10 mouse cellular contexts compared by ENCODE assay signal in genomic region chr1:183075121-183075822, GRCm38 (mm10).
DNase-seq lines count a peak whose midpoint lies in the region; ATAC-seq and TF ChIP-seq lines count a peak whose summit lies in the region.
"Had no signal": no experiment of that assay in that cellular context is flagged by ENCODE, and none has a peak within 500 bp of the region (broad histone marks: within the 10 kb centered on the region; RNA-seq: fewer than 3 reads in every experiment).

No protein-coding gene starts in this region.

- DNase-seq in lung, adult 2 months = no peak
- no peak for DNase-seq in liver, postnatal 0 days
- DNase-seq in limb, embryonic 10.5 days (ENCODE audit: low spot score) = no peak
- no peak for DNase-seq in cerebellum, postnatal 25 days
- DNase-seq in MN1 (ENCODE audit: low spot score) = no peak
- DNase-seq: kidney, adult 18-20 months; thymus, postnatal 14 days had no signal

- H3K4me1 ChIP-seq in lung, embryonic 15.5 days = peaks cover 25% of the 10 kb centered on the region
- no peaks in the 10 kb centered on the region for H3K4me1 ChIP-seq in lung, adult 2 months (ENCODE audit: control insufficient read depth, insufficient read depth, low read length)
- H3K4me1 ChIP-seq in hindbrain, embryonic 13.5 days (replicated peaks) = peaks cover 13% of the 10 kb centered on the region
- peaks cover 4% of the 10 kb centered on the region; the same call in 1 of the 2 replicates for H3K4me1 ChIP-seq in liver, postnatal 0 days (ENCODE audit: insufficient read depth)
- peaks cover 11% of the 10 kb centered on the region; the same call in 1 of the 2 replicates for H3K4me1 ChIP-seq in small intestine, adult 2 months (ENCODE audit: control insufficient read depth, insufficient read depth, insufficient read length, low read length)
- H3K4me1 ChIP-seq in limb, embryonic 10.5 days = peaks cover 4% of the 10 kb centered on the region; the same call in 1 of the 2 replicates

- H3K27ac ChIP-seq in lung, embryonic 15.5 days = no peak overlapping the region
- H3K27ac ChIP-seq in hindbrain, embryonic 13.5 days = peak overlapping the region; percentile 64
- H3K27ac ChIP-seq in liver, postnatal 0 days (ENCODE audit: low read depth) = 0 out of 2 replicates have a peak overlapping the region, but pooled peaks have one; percentile 0
- H3K27ac ChIP-seq in small intestine, adult 2 months (ENCODE audit: insufficient read depth, low read depth, low read length) = peak overlapping the region; percentile 20; the same call in 1 of the 2 replicates
- H3K27ac ChIP-seq in limb, embryonic 10.5 days = no peak overlapping the region

- TF ChIP-seq POLR2A in lung, adult 2 months (IDR thresholded peaks at IDR 0.05; ENCODE audit: borderline replicate concordance, extremely low read depth, low read depth, low read length) = no peak
- TF ChIP-seq POLR2A in small intestine, adult 2 months (IDR thresholded peaks at IDR 0.05; ENCODE audit: low read depth, low read length) = no peak

- H3K4me3 ChIP-seq in lung, embryonic 15.5 days = no peak overlapping the region
- H3K4me3 ChIP-seq in lung, adult 2 months (replicated peaks; ENCODE audit: extremely low read depth, low read depth, low read length) = no peak overlapping the region
- H3K4me3 ChIP-seq in hindbrain, embryonic 13.5 days = no peak overlapping the region
- H3K4me3 ChIP-seq in liver, postnatal 0 days (ENCODE audit: low read depth, low read length) = no peak overlapping the region
- H3K4me3 ChIP-seq in small intestine, adult 2 months (ENCODE audit: low read depth, low read length) = no peak overlapping the region
- no peak overlapping the region for H3K4me3 ChIP-seq in limb, embryonic 10.5 days

- TF ChIP-seq EP300 in liver, postnatal 0 days (IDR thresholded peaks at IDR 0.05; ENCODE audit: low read depth) = no peak

- TF ChIP-seq CTCF in lung, adult 2 months (IDR thresholded peaks at IDR 0.05; ENCODE audit: insufficient read depth, low read length) = no peak
- no peak for TF ChIP-seq CTCF in liver, postnatal 0 days (IDR thresholded peaks at IDR 0.05; ENCODE audit: low read depth)
- no peak for TF ChIP-seq CTCF in small intestine, adult 2 months (IDR thresholded peaks at IDR 0.05; ENCODE audit: extremely low read depth, insufficient read length, insufficient replicate concordance, low read depth, low read length)

- H3K27me3 ChIP-seq in lung, embryonic 15.5 days = peaks cover 25% of the 10 kb centered on the region
- no peaks in the 10 kb centered on the region for H3K27me3 ChIP-seq in hindbrain, embryonic 13.5 days
- H3K27me3 ChIP-seq in liver, postnatal 0 days (ENCODE audit: insufficient read depth, low read length) = no peaks in the 10 kb centered on the region
- no peaks in the 10 kb centered on the region for H3K27me3 ChIP-seq in small intestine, adult 2 months (ENCODE audit: control insufficient read depth, insufficient read depth, low read length)
- no peaks in the 10 kb centered on the region for H3K27me3 ChIP-seq in limb, embryonic 10.5 days (ENCODE audit: low read depth, poor library complexity, severe bottlenecking)

- no peaks in the 10 kb centered on the region for H3K36me3 ChIP-seq in lung, embryonic 15.5 days
- H3K36me3 ChIP-seq in hindbrain, embryonic 13.5 days = no peaks in the 10 kb centered on the region
- no peaks in the 10 kb centered on the region for H3K36me3 ChIP-seq in liver, postnatal 0 days (replicated peaks; ENCODE audit: insufficient read depth, low read length)
- no peaks in the 10 kb centered on the region for H3K36me3 ChIP-seq in small intestine, adult 2 months (ENCODE audit: control insufficient read depth, insufficient read depth, low read length)
- no peaks in the 10 kb centered on the region for H3K36me3 ChIP-seq in limb, embryonic 10.5 days

- H3K9me3 ChIP-seq in lung, embryonic 15.5 days = no peaks in the 10 kb centered on the region
- H3K9me3 ChIP-seq in hindbrain, embryonic 13.5 days = no peaks in the 10 kb centered on the region
- H3K9me3 ChIP-seq in liver, postnatal 0 days (ENCODE audit: low read length) = no peaks in the 10 kb centered on the region
- H3K9me3 ChIP-seq in limb, embryonic 10.5 days (replicated peaks) = no peaks in the 10 kb centered on the region

- no peak overlapping the region for H3K4me2 ChIP-seq in lung, embryonic 15.5 days
- H3K4me2 ChIP-seq in hindbrain, embryonic 13.5 days = no peak overlapping the region
- no peak overlapping the region for H3K4me2 ChIP-seq in liver, postnatal 0 days (ENCODE audit: low read depth, low read length)

- peak; percentile 69 for ATAC-seq in lung, embryonic 15.5 days (ENCODE audit: borderline replicate concordance, extremely low read depth, low FRiP score, low TSS enrichment)
- ATAC-seq in hindbrain, embryonic 13.5 days (ENCODE audit: low FRiP score) = no peak
- peak; percentile 47; the same call in 1 of the 2 replicates for ATAC-seq in liver, postnatal 0 days

- WGBS in lung, embryonic 15.5 days = 25% methylated on average over 15 of the region's 15 CpGs
- 40% methylated on average over 15 of the region's 15 CpGs for WGBS in lung, adult 2 months
- WGBS in hindbrain, embryonic 13.5 days = 52% methylated on average over 15 of the region's 15 CpGs
- 28% methylated on average over 15 of the region's 15 CpGs for WGBS in liver, postnatal 0 days (ENCODE audit: insufficient replicate concordance)
- 55% methylated on average over 15 of the region's 15 CpGs for WGBS in small intestine, adult 2 months
- WGBS in limb, embryonic 10.5 days = 62% methylated on average over 15 of the region's 15 CpGs

- no peak overlapping the region for H3K9ac ChIP-seq in lung, embryonic 15.5 days
- peak overlapping the region; percentile 49; the same call in 1 of the 2 replicates for H3K9ac ChIP-seq in hindbrain, embryonic 13.5 days
- H3K9ac ChIP-seq in liver, postnatal 0 days (replicated peaks) = no peak overlapping the region

Comparison
In these comparisons a context has a peak if more than half of its experiments do, and no peak if none do; other contexts are left out.
1. H3K27ac ChIP-seq: peak in hindbrain, embryonic 13.5 days (single experiment), liver, postnatal 0 days (single experiment) and small intestine, adult 2 months (single experiment); none in lung, embryonic 15.5 days (single experiment) and limb, embryonic 10.5 days (single experiment).